Mouse (Mus musculus): ENCODE data around the gene Khdc3. TPM values are rescaled to one million over a fixed set of nuclear protein-coding genes. Genes with fewer than 3 reads are reported as not detected.
A peak's percentile ranks its signal among the peaks of the same experiment; 100 is the strongest.
"Not testable (repeated sequence)": the region's sequence is repeated elsewhere in the genome, so short reads cannot be mapped to it uniquely, and the experiment has no call there.

The Khdc3 gene
- under 1 TPM in 1 of 3 experiments, not detected in 2; 0.28 TPM for polyA plus RNA-seq (2017; shearing (Covaris generic))

GRCm38 (mm10) chr9:73101536-73101935 is at the start of gene Khdc3:
Gene Khdc3, plus strand, starts transcription at chr9:73101836.
- no peak for ATAC-seq

- ATAC-seq, result peak; percentile 69
Measured at GRCm38 (mm10) chr9:73055441-73055911, 46.2 kb upstream of the Khdc3 start.

- no peak for ATAC-seq
Measured at GRCm38 (mm10) chr9:73059224-73059623, 42.4 kb upstream of the Khdc3 start.

GRCm38 (mm10) chr9:73063621-73064290 is 37.9 kb upstream of the Khdc3 start:
- ATAC-seq, result no peak

- ATAC-seq, result no peak
Measured at GRCm38 (mm10) chr9:73067086-73067485, 34.5 kb upstream of the Khdc3 start.

- no peak for ATAC-seq
Measured at GRCm38 (mm10) chr9:73068230-73068679, 33.4 kb upstream of the Khdc3 start.

GRCm38 (mm10) chr9:73068688-73069087 is 32.9 kb upstream of the Khdc3 start:
- ATAC-seq, result no peak

- ATAC-seq, result peak; percentile 42
Measured at GRCm38 (mm10) chr9:73070971-73071659, 30.5 kb upstream of the Khdc3 start.

GRCm38 (mm10) chr9:73072426-73072825 is 29.2 kb upstream of the Khdc3 start:
- no peak for ATAC-seq

- ATAC-seq, result peak; percentile 78
Measured at GRCm38 (mm10) chr9:73073169-73073568, 28.5 kb upstream of the Khdc3 start.

- ATAC-seq, result not testable (repeated sequence)
Measured at GRCm38 (mm10) chr9:73079349-73079748, 22.3 kb upstream of the Khdc3 start.

GRCm38 (mm10) chr9:73079801-73080325 is 21.8 kb upstream of the Khdc3 start:
- no peak for ATAC-seq

- no peak for ATAC-seq
Measured at GRCm38 (mm10) chr9:73082291-73083000, 19.2 kb upstream of the Khdc3 start.

- no peak for ATAC-seq
Measured at GRCm38 (mm10) chr9:73083956-73084355, 17.7 kb upstream of the Khdc3 start.

GRCm38 (mm10) chr9:73085845-73086244 is 15.8 kb upstream of the Khdc3 start:
- no peak for ATAC-seq

- no peak for ATAC-seq
Measured at GRCm38 (mm10) chr9:73087121-73087520, 14.5 kb upstream of the Khdc3 start.

- ATAC-seq, result no peak
Measured at GRCm38 (mm10) chr9:73087581-73087980, 14.1 kb upstream of the Khdc3 start.

- ATAC-seq, result peak; percentile 66
Measured at GRCm38 (mm10) chr9:73089222-73089920, 12.3 kb upstream of the Khdc3 start.

GRCm38 (mm10) chr9:73090121-73090520 is 11.5 kb upstream of the Khdc3 start:
- no peak for ATAC-seq

- peak; percentile 46 for ATAC-seq
Measured at GRCm38 (mm10) chr9:73091747-73092146, 9.9 kb upstream of the Khdc3 start.

- ATAC-seq, result no peak
Measured at GRCm38 (mm10) chr9:73094580-73094979, 7.1 kb upstream of the Khdc3 start.

- no peak for ATAC-seq
Measured at GRCm38 (mm10) chr9:73097898-73098297, 3.7 kb upstream of the Khdc3 start.
